Mouse (Mus musculus) ES-E14 (cell line): Measurements from ENCODE around the gene Tbc1d4.

ENCODE experiments used
- HCFC1 ChIP-seq: IDR thresholded peaks from 2 replicates; pipeline ENCODE4 v1.6.1; 2012; ENCODE audit warnings: low read length, inconsistent platforms, borderline replicate concordance; ENCODE audit not compliant: insufficient read depth
- MAFK ChIP-seq: IDR thresholded peaks from 2 replicates; pipeline ENCODE4 v1.6.1; 2014; ENCODE audit warnings: mild to moderate bottlenecking, low read depth, low read length, inconsistent platforms; ENCODE audit not compliant: insufficient read depth
- ZC3H11A ChIP-seq: IDR thresholded peaks from 2 replicates; pipeline ENCODE4 v1.6.1; 2012; ENCODE audit warnings: low read depth, mild to moderate bottlenecking, inconsistent platforms, low read length, borderline replicate concordance
- ZNF384 ChIP-seq: IDR thresholded peaks from 2 replicates; pipeline ENCODE4 v1.6.1; 2012; ENCODE audit warnings: low read depth, low read length, inconsistent platforms

GRCm38 (mm10) chr14:101486550-101486949 lies 122.4 kb downstream of the Tbc1d4 start:
- no peak for TF ChIP-seq HCFC1
- no peak for TF ChIP-seq MAFK
- TF ChIP-seq ZNF384: no peak
- no peak for TF ChIP-seq ZC3H11A
